Comparison of ENCODE assay signal across 8 mouse cellular contexts in the genomic region with DNA sequence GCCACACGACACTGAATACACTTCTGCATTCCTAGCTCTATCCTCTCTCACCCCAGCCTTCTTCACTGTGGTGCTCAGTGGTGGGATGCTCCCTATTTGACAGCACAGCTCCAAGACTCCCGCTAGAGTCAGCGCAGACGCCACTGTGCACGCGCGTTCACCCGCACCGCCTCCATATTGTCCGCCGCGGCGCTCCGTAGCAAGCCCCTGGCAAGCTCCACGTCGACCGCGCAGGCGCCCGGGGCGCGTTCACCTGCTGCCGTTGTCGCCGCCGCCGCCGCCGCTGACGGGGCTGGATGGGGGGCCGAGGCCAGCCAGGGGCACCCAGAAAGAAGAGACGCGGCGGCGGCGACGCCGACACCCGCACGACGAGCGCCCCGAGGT. TPM values are rescaled to one million over a fixed set of nuclear protein-coding genes. Genes with fewer than 3 reads are reported as not detected.
DNase-seq lines count a peak whose midpoint lies in the region; ATAC-seq and TF ChIP-seq lines count a peak whose summit lies in the region.

A gene (plus strand): TSS at position 248 of the 384 bp plus-strand sequence.

- H3K4me1 ChIP-seq in E14TG2a.4 (replicated peaks; ENCODE audit: low read depth, low read length) = peaks cover 48% of the 10 kb centered on the region
- H3K4me1 ChIP-seq in forebrain, embryonic 12.5 days = peaks cover 21% of the 10 kb centered on the region
- peaks cover 24% of the 10 kb centered on the region for H3K4me1 ChIP-seq in heart, embryonic 16.5 days (ENCODE audit: control insufficient read depth, insufficient read depth, low read length)
- peaks cover 2 to 15% of the 10 kb centered on the region in 2 experiments for H3K4me1 ChIP-seq in liver, embryonic 14.5 days (replicated peaks; ENCODE audit: control insufficient read depth in 2 of 2, insufficient read depth in 2 of 2, low read length in 1 of 2)
- peaks cover 7% of the 10 kb centered on the region; the same call in 1 of the 2 replicates for H3K4me1 ChIP-seq in neural tube, embryonic 11.5 days (ENCODE audit: control insufficient read depth, insufficient read depth, low read length)
- peaks cover 21% of the 10 kb centered on the region; the same call in 1 of the 2 replicates for H3K4me1 ChIP-seq in stomach, embryonic 16.5 days (ENCODE audit: control insufficient read depth, insufficient read depth, low read length)

- H3K4me3 ChIP-seq in E14TG2a.4 (replicated peaks; ENCODE audit: low read length) = peak within 1 kb of the TSS; percentile 91
- peak within 1 kb of the TSS; percentile 93 for H3K4me3 ChIP-seq in forebrain, embryonic 12.5 days (replicated peaks)
- H3K4me3 ChIP-seq in heart, embryonic 16.5 days (ENCODE audit: low read length) = peak within 1 kb of the TSS; percentile 81
- H3K4me3 ChIP-seq in liver, embryonic 14.5 days (ENCODE audit: insufficient read depth in 1 of 2, low read depth in 2 of 2, low read length in 2 of 2) = peak within 1 kb of the TSS; percentile 78 to 80
- H3K4me3 ChIP-seq in neural tube, embryonic 11.5 days (ENCODE audit: low read depth, low read length) = peak within 1 kb of the TSS; percentile 95
- H3K4me3 ChIP-seq in stomach, embryonic 16.5 days (replicated peaks; ENCODE audit: low read length) = peak within 1 kb of the TSS; percentile 94

- peaks cover 10% of the 10 kb centered on the region; the same call in 1 of the 2 replicates for H3K36me3 ChIP-seq in E14TG2a.4 (ENCODE audit: insufficient read depth, low read length)
- peaks cover 5% of the 10 kb centered on the region; the same call in 1 of the 2 replicates for H3K36me3 ChIP-seq in forebrain, embryonic 12.5 days (replicated peaks)
- H3K36me3 ChIP-seq in heart, embryonic 16.5 days (ENCODE audit: control insufficient read depth, insufficient read depth) = no peaks in the 10 kb centered on the region
- H3K36me3 ChIP-seq in liver, embryonic 14.5 days (replicated peaks; ENCODE audit: control insufficient read depth, insufficient read depth, low read depth) = no peaks in the 10 kb centered on the region
- H3K36me3 ChIP-seq in neural tube, embryonic 11.5 days (ENCODE audit: control insufficient read depth, insufficient read depth, low read length) = no peaks in the 10 kb centered on the region
- H3K36me3 ChIP-seq in stomach, embryonic 16.5 days (ENCODE audit: control insufficient read depth, insufficient read depth, low read length) = no peaks in the 10 kb centered on the region

- under 1% methylated on average over 41 of the region's 43 CpGs for WGBS in forebrain, embryonic 12.5 days
- under 1% methylated on average over 43 of the region's 43 CpGs for WGBS in heart, embryonic 16.5 days
- WGBS in liver, embryonic 14.5 days (ENCODE audit: insufficient replicate concordance) = under 1% methylated on average over 31 of the region's 43 CpGs
- under 1% methylated on average over 43 of the region's 43 CpGs for WGBS in neural tube, embryonic 11.5 days
- WGBS in stomach, embryonic 16.5 days = under 1% methylated on average over 42 of the region's 43 CpGs

- peak within 1 kb of the TSS; percentile 99 for H3K4me2 ChIP-seq in forebrain, embryonic 12.5 days
- H3K4me2 ChIP-seq in heart, embryonic 16.5 days (ENCODE audit: low read depth, low read length) = peak within 1 kb of the TSS; percentile 84
- H3K4me2 ChIP-seq in liver, embryonic 14.5 days (ENCODE audit: low read depth) = peak within 1 kb of the TSS; percentile 95
- H3K4me2 ChIP-seq in neural tube, embryonic 11.5 days (ENCODE audit: low read depth) = peak within 1 kb of the TSS; percentile 97
- H3K4me2 ChIP-seq in stomach, embryonic 16.5 days (ENCODE audit: low read depth, low read length) = peak within 1 kb of the TSS; percentile 97

- H3K27ac ChIP-seq in forebrain, embryonic 12.5 days = peak within 1 kb of the TSS; percentile 72
- H3K27ac ChIP-seq in heart, embryonic 16.5 days (ENCODE audit: low read length) = peak within 1 kb of the TSS; percentile 77
- H3K27ac ChIP-seq in liver, embryonic 14.5 days = no peak within 1 kb of the TSS
- peak within 1 kb of the TSS; percentile 53; the same call in 1 of the 2 replicates for H3K27ac ChIP-seq in neural tube, embryonic 11.5 days (ENCODE audit: low read depth, low read length)
- H3K27ac ChIP-seq in stomach, embryonic 16.5 days (ENCODE audit: low read length) = peak within 1 kb of the TSS; percentile 72

- H3K27me3 ChIP-seq in E14TG2a.4 (ENCODE audit: insufficient read depth, low read length) = no peaks in the 10 kb centered on the region
- no peaks in the 10 kb centered on the region for H3K27me3 ChIP-seq in forebrain, embryonic 12.5 days
- no peaks in the 10 kb centered on the region for H3K27me3 ChIP-seq in heart, embryonic 16.5 days (ENCODE audit: control insufficient read depth, insufficient read depth, low read length)
- no peaks in the 10 kb centered on the region for H3K27me3 ChIP-seq in liver, embryonic 14.5 days (ENCODE audit: control insufficient read depth, insufficient read depth, low read length)
- no peaks in the 10 kb centered on the region for H3K27me3 ChIP-seq in neural tube, embryonic 11.5 days (ENCODE audit: control insufficient read depth, insufficient read depth, low read length)
- no peaks in the 10 kb centered on the region for H3K27me3 ChIP-seq in stomach, embryonic 16.5 days (ENCODE audit: control insufficient read depth, insufficient read depth, low read length)

- TF ChIP-seq CTCF in E14TG2a.4 (conservative IDR thresholded peaks at IDR 0.05; ENCODE audit: low read length) = no peak
- no peak for TF ChIP-seq CTCF in liver, embryonic 14.5 days (IDR thresholded peaks at IDR 0.05; ENCODE audit: low read depth)

- no peak for TF ChIP-seq EP300 in liver, embryonic 14.5 days (IDR thresholded peaks at IDR 0.05; ENCODE audit: low read depth)

- DNase-seq in c-Kit-positive CD71-positive TER-119-positive erythroid progenitor cells, embryonic 14.5 days (ENCODE audit: low spot score) = peak; percentile 77
- peak; percentile 92 to 96 for DNase-seq in kidney, postnatal 36 days
- peak; percentile 64 to 69 (median 64) for DNase-seq in liver, embryonic 14.5 days (ENCODE audit: low read depth in 3 of 3, low spot score in 3 of 3)
- DNase-seq in neural tube, embryonic 11.5 days (ENCODE audit: low spot score) = peak; percentile 93

- ATAC-seq in forebrain, embryonic 12.5 days (ENCODE audit: low FRiP score) = peak; percentile 93
- peak; percentile 87 for ATAC-seq in heart, embryonic 16.5 days (replicated peaks; ENCODE audit: extremely low read depth, insufficient read depth, low FRiP score)
- ATAC-seq in liver, embryonic 14.5 days (ENCODE audit: insufficient read depth) = peak; percentile 84
- ATAC-seq in neural tube, embryonic 11.5 days (ENCODE audit: insufficient read depth, low FRiP score, low TSS enrichment) = peak; percentile 89
- peak; percentile 87 for ATAC-seq in stomach, embryonic 16.5 days (ENCODE audit: insufficient read depth, low FRiP score)

- no peaks in the 10 kb centered on the region for H3K9me3 ChIP-seq in E14TG2a.4 (ENCODE audit: low read length)
- no peaks in the 10 kb centered on the region for H3K9me3 ChIP-seq in forebrain, embryonic 12.5 days
- H3K9me3 ChIP-seq in heart, embryonic 16.5 days (replicated peaks; ENCODE audit: control insufficient read depth, low read length) = no peaks in the 10 kb centered on the region
- H3K9me3 ChIP-seq in liver, embryonic 14.5 days (ENCODE audit: control insufficient read depth, low read length) = no peaks in the 10 kb centered on the region
- H3K9me3 ChIP-seq in neural tube, embryonic 11.5 days (ENCODE audit: control insufficient read depth, low read length) = no peaks in the 10 kb centered on the region
- no peaks in the 10 kb centered on the region for H3K9me3 ChIP-seq in stomach, embryonic 16.5 days (replicated peaks; ENCODE audit: control insufficient read depth, low read length)

- peak within 1 kb of the TSS; percentile 86 for H3K9ac ChIP-seq in forebrain, embryonic 12.5 days
- H3K9ac ChIP-seq in heart, embryonic 16.5 days (ENCODE audit: low read length) = peak within 1 kb of the TSS; percentile 89
- peak within 1 kb of the TSS; percentile 87 for H3K9ac ChIP-seq in liver, embryonic 14.5 days (replicated peaks)
- H3K9ac ChIP-seq in neural tube, embryonic 11.5 days (ENCODE audit: low read length) = peak within 1 kb of the TSS; percentile 96
- H3K9ac ChIP-seq in stomach, embryonic 16.5 days (ENCODE audit: low read length) = peak within 1 kb of the TSS; percentile 97

RNA-seq across cellular contexts. Expression of the gene that starts here (rescaled TPM):
- 68.4 and 69.0 TPM in 2 replicates for polyA plus RNA-seq in forebrain, embryonic 12.5 days (2016; fragmentation: Nextera tagmentation; extraction: Ambion mirVana)
- polyA plus RNA-seq in heart, embryonic 16.5 days (2015; fragmentation: Nextera tagmentation; extraction: Ambion mirVana) = 51.5 and 54.6 TPM in 2 replicates
- polyA plus RNA-seq in liver, embryonic 14.5 days (2012; rRNA removed) = 6.9 and 13.2 TPM in 2 replicates
- 10.6 and 11.6 TPM in 2 replicates for polyA plus RNA-seq in liver, embryonic 14.5 days (2014; fragmentation: Nextera tagmentation; extraction: Ambion mirVana)
- polyA plus RNA-seq in neural tube, embryonic 11.5 days (2014; fragmentation: Nextera tagmentation; extraction: Ambion mirVana) = 52.4 and 55.2 TPM in 2 replicates
- 48.8 and 50.6 TPM in 2 replicates for polyA plus RNA-seq in stomach, embryonic 16.5 days (2015; fragmentation: Nextera tagmentation; extraction: Ambion mirVana)
